Mouse (Mus musculus) thymus, adult 2 months (tissue): ENCODE measurements around the gene Ap1m1. TPM values are rescaled to one million over a fixed set of nuclear protein-coding genes. Genes with fewer than 3 reads are reported as not detected.

ENCODE experiments used
- DNase-seq: peaks from one replicate; pipeline ENCODE4 v3.0.0; 2021
- H3K27ac ChIP-seq: fragments of 200-500 bp; 2 replicates; pipeline ENCODE4 v1.5.1; 2012; ENCODE audit warnings: low read length, control low read depth; ENCODE audit not compliant: control insufficient read depth, insufficient read depth
- H3K27me3 ChIP-seq: fragments of 200-500 bp; 2 replicates; pipeline ENCODE4 v1.6.1; 2012; ENCODE audit warnings: mild to moderate bottlenecking, low read length, moderate library complexity, mixed read lengths; ENCODE audit not compliant: control insufficient read depth, insufficient read depth
- H3K36me3 ChIP-seq: fragments of 200-500 bp; 2 replicates; pipeline ENCODE4 v1.6.1; 2012; ENCODE audit warnings: mild to moderate bottlenecking, low read length, moderate library complexity; ENCODE audit not compliant: control insufficient read depth, insufficient read depth
- H3K4me1 ChIP-seq: fragments of 200-500 bp; replicated peaks from 2 replicates; pipeline ENCODE4 v1.6.1; 2012; ENCODE audit warnings: low read length; ENCODE audit not compliant: control insufficient read depth, insufficient read depth
- H3K4me3 ChIP-seq: fragments of 200-500 bp; 2 replicates; pipeline ENCODE4 v1.5.1; 2012; ENCODE audit warnings: mild to moderate bottlenecking, low read length, control low read depth, moderate library complexity; ENCODE audit not compliant: control insufficient read depth, insufficient read depth
- CTCF ChIP-seq: fragments of 200-500 bp; IDR thresholded peaks from 2 replicates; pipeline ENCODE4 v1.5.1; 2012; ENCODE audit warnings: mild to moderate bottlenecking, control low read depth, low read length, moderate library complexity, borderline replicate concordance; ENCODE audit not compliant: control insufficient read depth, poor library complexity, insufficient read depth; ENCODE audit errors: extremely low read depth
- POLR2A ChIP-seq: fragments of 200-500 bp; IDR thresholded peaks from 2 replicates; pipeline ENCODE4 v1.6.1; 2012; ENCODE audit warnings: mild to moderate bottlenecking, low read length, control low read depth, moderate library complexity; ENCODE audit not compliant: control insufficient read depth, poor library complexity, insufficient read depth; ENCODE audit errors: extremely low read depth
- WGBS: fragments of 180-500 bp; shearing (Covaris S2); methylation state at CpG from one replicate; pipeline ENCODE4 v1.1.7; 2018; 5-methylcytosine and 5-hydroxymethylcytosine counted together
- polyA plus RNA-seq: library from polyadenylated mRNA; depleted of rRNA; stranded (reverse); fragments of >200 nt; gene quantifications from 2 replicates; pipeline ENCODE4 v1.2.3, GENCODE M21; 2012

The Ap1m1 gene
- polyA plus RNA-seq, 1 experiment, result 167 TPM

DNA sequence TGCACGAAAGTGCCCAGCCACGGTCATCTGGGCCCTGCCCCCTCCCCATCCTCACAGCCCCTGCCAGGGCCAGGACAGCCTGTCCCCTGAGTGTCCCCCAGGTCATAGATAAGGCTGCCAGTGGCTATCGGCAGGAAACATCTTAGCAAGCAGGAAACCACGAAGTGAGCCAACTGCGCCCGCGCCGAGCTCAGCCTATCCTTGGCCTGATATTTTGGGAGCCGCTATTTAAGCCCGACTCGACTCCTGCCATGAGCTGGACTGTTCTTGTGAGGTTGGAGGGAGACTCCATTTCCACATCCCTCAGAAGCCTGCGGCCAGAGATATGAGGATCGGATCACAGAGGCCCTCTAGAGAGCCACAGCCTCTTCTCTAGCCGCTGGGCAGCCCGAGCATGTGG lies 28.5 kb downstream of the Ap1m1 start:
- no peaks in the 10 kb centered on the region; the same call in 1 of the 2 replicates for H3K27me3 ChIP-seq
- TF ChIP-seq CTCF (no peak), POLR2A (no peak)
- peaks cover 18% of the 10 kb centered on the region for H3K4me1 ChIP-seq
- DNase-seq, result no peak
- H3K4me3 ChIP-seq, result no peak overlapping the region
- WGBS, result 20% methylated on average over 15 of the region's 15 CpGs
- no peaks in the 10 kb centered on the region for H3K36me3 ChIP-seq
- no peak overlapping the region for H3K27ac ChIP-seq

DNA sequence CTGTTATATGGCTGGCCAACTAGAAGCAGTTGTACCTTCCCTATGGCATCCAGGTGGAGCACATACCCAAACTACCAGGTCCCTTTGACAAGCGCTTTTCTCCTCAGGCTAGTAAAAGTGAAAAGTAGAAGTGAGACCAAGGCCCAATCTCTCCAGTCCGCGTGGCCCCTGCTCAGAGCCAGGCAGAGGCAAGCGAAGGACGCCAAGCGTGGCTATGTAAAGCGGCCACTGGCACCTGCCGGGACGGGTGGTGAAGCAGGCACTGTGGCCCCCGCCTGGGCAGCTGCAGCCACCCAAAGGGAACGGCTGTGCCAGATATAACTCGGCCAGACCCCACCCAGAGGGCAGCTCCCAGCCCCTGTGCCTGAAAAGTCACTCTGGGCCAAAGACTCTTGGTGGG lies 30.8 kb downstream of the Ap1m1 start:
- Histone ChIP-seq H3K4me3 (no peak overlapping the region), H3K27ac (no peak overlapping the region), H3K4me1 (peaks cover 31% of the 10 kb centered on the region), H3K27me3 (no peaks in the 10 kb centered on the region; the same call in 1 of the 2 replicates), H3K36me3 (no peaks in the 10 kb centered on the region)
- no peak for TF ChIP-seq POLR2A
- no peak for TF ChIP-seq CTCF
- no peak for DNase-seq
- WGBS, result 85% methylated on average over 12 of the region's 12 CpGs

GRCm38 (mm10) chr8:72271051-72271660 lies 31.3 kb downstream of the Ap1m1 start:
- TF ChIP-seq CTCF (no peak), POLR2A (no peak)
- no peak for DNase-seq
- no peak overlapping the region for H3K27ac ChIP-seq
- H3K4me3 ChIP-seq, result no peak overlapping the region
- no peaks in the 10 kb centered on the region for H3K36me3 ChIP-seq
- 91% methylated on average over 11 of the region's 11 CpGs for WGBS
- no peaks in the 10 kb centered on the region; the same call in 1 of the 2 replicates for H3K27me3 ChIP-seq
- peaks cover 27% of the 10 kb centered on the region for H3K4me1 ChIP-seq

- no peak for DNase-seq
- peaks cover 29% of the 10 kb centered on the region for H3K4me1 ChIP-seq
- no peaks in the 10 kb centered on the region for H3K36me3 ChIP-seq
- no peak overlapping the region for H3K27ac ChIP-seq
- no peak overlapping the region for H3K4me3 ChIP-seq
- H3K27me3 ChIP-seq, result no peaks in the 10 kb centered on the region; the same call in 1 of the 2 replicates
- 81% methylated on average over 3 of the region's 3 CpGs for WGBS
- no peak for TF ChIP-seq CTCF
- TF ChIP-seq POLR2A, result no peak
Observed at GRCm38 (mm10) chr8:72271691-72272090, 31.9 kb downstream of the Ap1m1 start.

GRCm38 (mm10) chr8:72272361-72272760 lies 32.5 kb downstream of the Ap1m1 start:
- DNase-seq, result peak; percentile 87
- Histone ChIP-seq H3K4me1 (peaks cover 35% of the 10 kb centered on the region), H3K27me3 (no peaks in the 10 kb centered on the region; the same call in 1 of the 2 replicates), H3K4me3 (no peak overlapping the region), H3K36me3 (no peaks in the 10 kb centered on the region), H3K27ac (no peak overlapping the region)
- WGBS, result 4% methylated on average over 3 of the region's 3 CpGs
- TF ChIP-seq POLR2A (no peak), CTCF (peak; percentile 87)

- H3K36me3 ChIP-seq, result no peaks in the 10 kb centered on the region
- H3K27ac ChIP-seq, result no peak overlapping the region
- no peak for TF ChIP-seq CTCF
- TF ChIP-seq POLR2A, result no peak
- WGBS, result 100% methylated on average over 1 of the region's 1 CpGs
- peaks cover 38% of the 10 kb centered on the region for H3K4me1 ChIP-seq
- no peak overlapping the region for H3K4me3 ChIP-seq
- DNase-seq, result no peak
- no peaks in the 10 kb centered on the region; the same call in 1 of the 2 replicates for H3K27me3 ChIP-seq
Observed at GRCm38 (mm10) chr8:72273111-72273770, 33.4 kb downstream of the Ap1m1 start.

DNA sequence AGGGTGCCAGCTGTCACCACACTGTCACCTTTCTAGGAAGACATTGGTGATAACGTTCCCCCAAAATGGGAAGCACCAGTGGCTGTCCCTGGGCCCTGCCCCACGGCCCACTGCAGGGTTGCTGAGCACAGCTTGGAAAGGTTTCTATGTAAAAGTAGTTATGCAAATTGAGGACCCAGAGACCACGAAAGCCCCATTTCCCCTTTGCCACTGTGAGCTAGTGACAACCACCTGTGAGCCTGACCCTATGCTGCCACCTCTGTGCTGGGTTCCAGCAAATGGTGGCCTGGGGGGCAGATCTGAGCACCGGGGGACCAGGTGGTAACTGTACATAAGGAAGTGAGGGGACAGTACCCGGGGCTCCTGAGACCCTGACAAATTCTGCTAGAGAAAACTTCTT lies 34.0 kb downstream of the Ap1m1 start:
- Histone ChIP-seq H3K4me3 (no peak overlapping the region), H3K4me1 (peaks cover 37% of the 10 kb centered on the region), H3K27me3 (no peaks in the 10 kb centered on the region), H3K27ac (no peak overlapping the region), H3K36me3 (no peaks in the 10 kb centered on the region)
- DNase-seq, result peak; percentile 29
- TF ChIP-seq CTCF, result no peak
- no peak for TF ChIP-seq POLR2A
- 11% methylated on average over 5 of the region's 5 CpGs for WGBS
